ENCODE assay signal across 8 mouse cellular contexts in genomic region chr10:118870201-118870980, GRCm38 (mm10). TPM values are rescaled to one million over a fixed set of nuclear protein-coding genes. Genes with fewer than 3 reads are reported as not detected.
A peak's percentile ranks its signal among the peaks of the same experiment; 100 is the strongest.
DNase-seq lines count a peak whose midpoint lies in the region; ATAC-seq and TF ChIP-seq lines count a peak whose summit lies in the region.

Gene Dyrk2 (minus strand): TSS chr10:118870209.

- peak within 1 kb of the TSS; percentile 80 for H3K4me3 ChIP-seq in hindbrain, postnatal 0 days (ENCODE audit: low read length)
- H3K4me3 ChIP-seq in limb, embryonic 11.5 days (ENCODE audit: low read depth, low read length): peak within 1 kb of the TSS; percentile 87
- H3K4me3 ChIP-seq in midbrain, embryonic 13.5 days (replicated peaks): peak within 1 kb of the TSS; percentile 95

- intact Hi-C loops in gastrocnemius, postnatal 14 days (cut with DNase I; ENCODE audit: low total_unique reads): loop anchor here (10.0 kb wide), 1 partner anchor 204 kb away; no protein-coding TSS in a partner anchor

- H3K27me3 ChIP-seq in hindbrain, postnatal 0 days (ENCODE audit: insufficient read depth, low read length): no peaks in the 10 kb centered on the region
- no peaks in the 10 kb centered on the region for H3K27me3 ChIP-seq in limb, embryonic 11.5 days (ENCODE audit: control insufficient read depth, insufficient read depth, low read length)
- no peaks in the 10 kb centered on the region for H3K27me3 ChIP-seq in midbrain, embryonic 13.5 days

- H3K4me1 ChIP-seq in hindbrain, postnatal 0 days (ENCODE audit: insufficient read depth, low read length): peaks cover 14% of the 10 kb centered on the region
- peaks cover 14% of the 10 kb centered on the region for H3K4me1 ChIP-seq in limb, embryonic 11.5 days (ENCODE audit: control insufficient read depth, insufficient read depth, low read length)
- peaks cover 30% of the 10 kb centered on the region for H3K4me1 ChIP-seq in midbrain, embryonic 13.5 days (replicated peaks)

- ATAC-seq in hindbrain, postnatal 0 days: no peak
- ATAC-seq in limb, embryonic 11.5 days (ENCODE audit: insufficient number of reproducible peaks, low FRiP score, low TSS enrichment, low read depth): no peak
- ATAC-seq in midbrain, embryonic 13.5 days: no peak; the same call in 1 of the 2 replicates

- WGBS in hindbrain, postnatal 0 days: 3% methylated on average over 16 of the region's 16 CpGs
- WGBS in limb, embryonic 11.5 days: 8% methylated on average over 16 of the region's 16 CpGs
- 5% methylated on average over 16 of the region's 16 CpGs for WGBS in midbrain, embryonic 13.5 days

- peak; percentile 13 for DNase-seq in thymus, postnatal 0 days (ENCODE audit: low spot score)
- DNase-seq in thymus, postnatal 4 days: no peak
- DNase-seq in cerebellum, adult 9-11 months: peak; percentile 44
- DNase-seq in gastrocnemius, postnatal 14 days: peak; percentile 18
- DNase-seq in hindbrain, postnatal 0 days (ENCODE audit: low spot score): peak; percentile 66
- DNase-seq in limb, embryonic 11.5 days (ENCODE audit: low spot score): peak; percentile 47
- no peak for DNase-seq in c-Kit-positive CD71-positive TER-119-positive erythroid progenitor cells, embryonic 14.5 days (ENCODE audit: low spot score)

- no peak for TF ChIP-seq CTCF in hindbrain, postnatal 0 days (IDR thresholded peaks at IDR 0.05; ENCODE audit: low read depth)

- peak within 1 kb of the TSS; percentile 70 for H3K4me2 ChIP-seq in hindbrain, postnatal 0 days (ENCODE audit: low read depth, low read length)
- H3K4me2 ChIP-seq in limb, embryonic 11.5 days (ENCODE audit: low read depth, severe bottlenecking): peak within 1 kb of the TSS; percentile 89
- peak within 1 kb of the TSS; percentile 94 for H3K4me2 ChIP-seq in midbrain, embryonic 13.5 days (replicated peaks)

- H3K36me3 ChIP-seq in hindbrain, postnatal 0 days (ENCODE audit: insufficient read depth, low read length): no peaks in the 10 kb centered on the region; the same call in 1 of the 2 replicates
- no peaks in the 10 kb centered on the region for H3K36me3 ChIP-seq in limb, embryonic 11.5 days (ENCODE audit: control insufficient read depth, insufficient read depth, low read length)
- H3K36me3 ChIP-seq in midbrain, embryonic 13.5 days: no peaks in the 10 kb centered on the region

- H3K9me3 ChIP-seq in hindbrain, postnatal 0 days (ENCODE audit: low read length): no peaks in the 10 kb centered on the region
- H3K9me3 ChIP-seq in limb, embryonic 11.5 days (ENCODE audit: control insufficient read depth, low read length): no peaks in the 10 kb centered on the region
- H3K9me3 ChIP-seq in midbrain, embryonic 13.5 days: no peaks in the 10 kb centered on the region

- peak within 1 kb of the TSS; percentile 96 for H3K9ac ChIP-seq in hindbrain, postnatal 0 days (replicated peaks; ENCODE audit: low read length)
- H3K9ac ChIP-seq in limb, embryonic 11.5 days (ENCODE audit: low read length): peak within 1 kb of the TSS; percentile 99
- peak within 1 kb of the TSS; percentile 98 for H3K9ac ChIP-seq in midbrain, embryonic 13.5 days (replicated peaks)

- peak within 1 kb of the TSS; percentile 96 for H3K27ac ChIP-seq in hindbrain, postnatal 0 days
- H3K27ac ChIP-seq in limb, embryonic 11.5 days (replicated peaks; ENCODE audit: low read depth, low read length): peak within 1 kb of the TSS; percentile 94
- H3K27ac ChIP-seq in midbrain, embryonic 13.5 days: peak within 1 kb of the TSS; percentile 98

RNA-seq across cellular contexts. Expression of gene Dyrk2, which starts in this region (rescaled TPM):
- 7.7 and 9.3 TPM in 2 replicates for polyA plus RNA-seq in thymus, postnatal 0 days (2015; fragmentation: Nextera tagmentation; extraction: Ambion mirVana)
- 10 to 100 TPM; 44.3 to 74.0 TPM for total RNA-seq in gastrocnemius, postnatal 14 days (2021)
- 30.8 and 52.7 TPM in 2 replicates for total RNA-seq in hindbrain, postnatal 0 days (2014; rRNA removed)
- polyA plus RNA-seq in hindbrain, postnatal 0 days (2015; fragmentation: Nextera tagmentation; extraction: Ambion mirVana): 7.7 and 8.0 TPM in 2 replicates
- polyA plus RNA-seq in limb, embryonic 11.5 days (2014; fragmentation: Nextera tagmentation; extraction: Ambion mirVana): 10.7 and 11.3 TPM in 2 replicates
- polyA plus RNA-seq in midbrain, embryonic 13.5 days (2015; fragmentation: Nextera tagmentation; extraction: Ambion mirVana): 11.0 and 12.0 TPM in 2 replicates

Comparison
In these comparisons a context has a peak if more than half of its experiments do, and no peak if none do; other contexts are left out.
1. DNase-seq: peak in thymus, postnatal 0 days (single experiment), cerebellum, adult 9-11 months (single experiment), gastrocnemius, postnatal 14 days (single experiment), hindbrain, postnatal 0 days (single experiment) and limb, embryonic 11.5 days (single experiment); none in thymus, postnatal 4 days (single experiment) and c-Kit-positive CD71-positive TER-119-positive erythroid progenitor cells, embryonic 14.5 days (single experiment).
2. Peak in every context shown above with its lines, with median percentiles within 50 percentile points of each other: H3K27ac ChIP-seq, H3K4me2 ChIP-seq, H3K4me3 ChIP-seq and H3K9ac ChIP-seq.